Mouse (Mus musculus) cortical plate, adult 2 months (tissue): Measurements from ENCODE around the gene Wnt4. TPM values are rescaled to one million over a fixed set of nuclear protein-coding genes. Genes with fewer than 3 reads are reported as not detected.

Experiments used
- H3K27ac ChIP-seq: fragments of 200-500 bp; 2 replicates; pipeline ENCODE4 v1.5.1; 2012; ENCODE audit warnings: low read length, control low read depth, inconsistent platforms; ENCODE audit not compliant: insufficient read depth
- H3K4me1 ChIP-seq: fragments of 200-500 bp; 2 replicates; pipeline ENCODE4 v1.6.1; 2011; ENCODE audit warnings: low read length; ENCODE audit not compliant: control insufficient read depth, insufficient read depth
- H3K4me3 ChIP-seq: fragments of 200-500 bp; 2 replicates; pipeline ENCODE4 v1.5.1; 2011; ENCODE audit warnings: mild to moderate bottlenecking, low read length, control low read depth; ENCODE audit not compliant: insufficient read depth
- CTCF ChIP-seq: fragments of 200-500 bp; IDR thresholded peaks from 2 replicates; pipeline ENCODE4 v1.5.1; 2011; ENCODE audit warnings: mild to moderate bottlenecking, control low read depth, low read length; ENCODE audit not compliant: insufficient read depth; ENCODE audit errors: extremely low read depth
- POLR2A ChIP-seq: fragments of 200-500 bp; IDR thresholded peaks from 2 replicates; pipeline ENCODE4 v1.6.1; 2011; ENCODE audit warnings: mild to moderate bottlenecking, low read length, control low read depth; ENCODE audit not compliant: insufficient read depth; ENCODE audit errors: extremely low read depth
- polyA plus RNA-seq: library from polyadenylated mRNA; depleted of rRNA; stranded (reverse); fragments of >200 nt; gene quantifications from 2 replicates; pipeline ENCODE4 v1.2.3, GENCODE M21; 2012

Wnt4 gene
- polyA plus RNA-seq, 1 experiment = 12.3 TPM

- H3K4me3 ChIP-seq = peak overlapping the region; percentile 40
- no peaks in the 10 kb centered on the region for H3K4me1 ChIP-seq
- TF ChIP-seq CTCF (no peak), POLR2A (no peak)
- H3K27ac ChIP-seq = no peak overlapping the region
Measured at GRCm38 (mm10) chr4:137276443-137277165, 685 bp upstream of the Wnt4 start.

GRCm38 (mm10) chr4:137277600-137278143, 383 bp downstream of the Wnt4 start:
- 0 out of 2 replicates have a peak overlapping the region, but pooled peaks have one; percentile 56 for H3K27ac ChIP-seq
- H3K4me1 ChIP-seq = no peaks in the 10 kb centered on the region
- peak overlapping the region; percentile 40 for H3K4me3 ChIP-seq
- TF ChIP-seq CTCF (no peak), POLR2A (0 out of 2 replicates have a peak, but pooled peaks have one; percentile 29)

- Histone ChIP-seq H3K4me1 (no peaks in the 10 kb centered on the region), H3K4me3 (peak overlapping the region; percentile 40), H3K27ac (0 out of 2 replicates have a peak overlapping the region, but pooled peaks have one; percentile 27)
- TF ChIP-seq CTCF (no peak), POLR2A (no peak)
Measured at GRCm38 (mm10) chr4:137278144-137279040, 1.1 kb downstream of the Wnt4 start.

GRCm38 (mm10) chr4:137279346-137279745, 2.1 kb downstream of the Wnt4 start:
- H3K27ac ChIP-seq = no peak overlapping the region
- H3K4me1 ChIP-seq = no peaks in the 10 kb centered on the region
- no peak overlapping the region for H3K4me3 ChIP-seq
- TF ChIP-seq CTCF = no peak
- TF ChIP-seq POLR2A = no peak

GRCm38 (mm10) chr4:137281273-137281672, 4.0 kb downstream of the Wnt4 start:
- H3K27ac ChIP-seq = no peak overlapping the region
- no peak overlapping the region for H3K4me3 ChIP-seq
- TF ChIP-seq POLR2A (no peak), CTCF (no peak)
- no peaks in the 10 kb centered on the region for H3K4me1 ChIP-seq

- Histone ChIP-seq H3K4me1 (no peaks in the 10 kb centered on the region), H3K27ac (no peak overlapping the region), H3K4me3 (no peak overlapping the region)
- TF ChIP-seq CTCF (no peak), POLR2A (no peak)
Measured at GRCm38 (mm10) chr4:137282122-137282521, 4.8 kb downstream of the Wnt4 start.

GRCm38 (mm10) chr4:137282584-137283406, 5.5 kb downstream of the Wnt4 start:
- H3K4me3 ChIP-seq = no peak overlapping the region
- TF ChIP-seq POLR2A = no peak
- no peak for TF ChIP-seq CTCF
- H3K4me1 ChIP-seq = no peaks in the 10 kb centered on the region
- no peak overlapping the region for H3K27ac ChIP-seq

- TF ChIP-seq POLR2A (no peak), CTCF (no peak)
- Histone ChIP-seq H3K27ac (no peak overlapping the region), H3K4me3 (no peak overlapping the region), H3K4me1 (no peaks in the 10 kb centered on the region)
Measured at GRCm38 (mm10) chr4:137283407-137283732, 6.1 kb downstream of the Wnt4 start.
